Mouse (Mus musculus): Measurements from ENCODE around the gene Acadm.

The Acadm gene

GRCm38 (mm10) chr3:153940021-153940420 is 4.4 kb downstream of the Acadm start:
- no peak for DNase-seq

- peak; percentile 52 for DNase-seq
These were observed 7.2 kb downstream of the Acadm start for GRCm38 (mm10) chr3:153937116-153937810.

GRCm38 (mm10) chr3:153935878-153936277 is 8.6 kb downstream of the Acadm start:
- DNase-seq, result no peak

- DNase-seq, result no peak
These were observed 12.0 kb downstream of the Acadm start for GRCm38 (mm10) chr3:153932461-153932860.

GRCm38 (mm10) chr3:153929526-153929925 is 14.9 kb downstream of the Acadm start:
- no peak for DNase-seq

GRCm38 (mm10) chr3:153926333-153926732 is 18.1 kb downstream of the Acadm start:
- DNase-seq, result no peak

- no peak for DNase-seq
These were observed 23.1 kb downstream of the Acadm start for GRCm38 (mm10) chr3:153921147-153921910.

GRCm38 (mm10) chr3:153917200-153917599 is 27.2 kb downstream of the Acadm start:
- DNase-seq, result no peak

- DNase-seq, result no peak
These were observed 30.8 kb downstream of the Acadm start for GRCm38 (mm10) chr3:153913510-153914243.

GRCm38 (mm10) chr3:153912546-153913509 is 31.6 kb downstream of the Acadm start, which contains the start of gene Rabggtb:
Rabggtb (minus strand) TSS chr3:153913009.
- peak; percentile 95 for DNase-seq

- DNase-seq, result no peak
These were observed 32.5 kb downstream of the Acadm start for GRCm38 (mm10) chr3:153911882-153912440.

GRCm38 (mm10) chr3:153911197-153911881 is 33.1 kb downstream of the Acadm start:
- peak; percentile 31 for DNase-seq

- DNase-seq, result no peak
These were observed 33.9 kb downstream of the Acadm start for GRCm38 (mm10) chr3:153910489-153910888.

- no peak for DNase-seq
These were observed 35.5 kb downstream of the Acadm start for GRCm38 (mm10) chr3:153908919-153909318.

GRCm38 (mm10) chr3:153906136-153906871 is 38.1 kb downstream of the Acadm start, which contains the start of gene Msh4:
Msh4 (minus strand) TSS chr3:153906138.
- DNase-seq, result no peak

GRCm38 (mm10) chr3:153905251-153906135 is 38.9 kb downstream of the Acadm start:
- peak; percentile 23 for DNase-seq

- DNase-seq, result peak; percentile 67
These were observed 39.8 kb downstream of the Acadm start for GRCm38 (mm10) chr3:153904586-153904985.

- no peak for DNase-seq
These were observed 41.8 kb downstream of the Acadm start for GRCm38 (mm10) chr3:153902595-153902994.

GRCm38 (mm10) chr3:153901904-153902303 is 42.5 kb downstream of the Acadm start:
- DNase-seq, result no peak

All from kidney, adult 18-20 months (tissue).